Mouse (Mus musculus) right cerebral cortex, adult 18-20 months (tissue): ENCODE data around the gene Hoxd12.
A peak's percentile ranks its signal among the peaks of the same experiment; 100 is the strongest.

Source experiments
- DNase-seq: peaks from one replicate; pipeline ENCODE4 v3.0.0; 2022; ENCODE audit warnings: mixed read lengths

The Hoxd12 gene

DNA sequence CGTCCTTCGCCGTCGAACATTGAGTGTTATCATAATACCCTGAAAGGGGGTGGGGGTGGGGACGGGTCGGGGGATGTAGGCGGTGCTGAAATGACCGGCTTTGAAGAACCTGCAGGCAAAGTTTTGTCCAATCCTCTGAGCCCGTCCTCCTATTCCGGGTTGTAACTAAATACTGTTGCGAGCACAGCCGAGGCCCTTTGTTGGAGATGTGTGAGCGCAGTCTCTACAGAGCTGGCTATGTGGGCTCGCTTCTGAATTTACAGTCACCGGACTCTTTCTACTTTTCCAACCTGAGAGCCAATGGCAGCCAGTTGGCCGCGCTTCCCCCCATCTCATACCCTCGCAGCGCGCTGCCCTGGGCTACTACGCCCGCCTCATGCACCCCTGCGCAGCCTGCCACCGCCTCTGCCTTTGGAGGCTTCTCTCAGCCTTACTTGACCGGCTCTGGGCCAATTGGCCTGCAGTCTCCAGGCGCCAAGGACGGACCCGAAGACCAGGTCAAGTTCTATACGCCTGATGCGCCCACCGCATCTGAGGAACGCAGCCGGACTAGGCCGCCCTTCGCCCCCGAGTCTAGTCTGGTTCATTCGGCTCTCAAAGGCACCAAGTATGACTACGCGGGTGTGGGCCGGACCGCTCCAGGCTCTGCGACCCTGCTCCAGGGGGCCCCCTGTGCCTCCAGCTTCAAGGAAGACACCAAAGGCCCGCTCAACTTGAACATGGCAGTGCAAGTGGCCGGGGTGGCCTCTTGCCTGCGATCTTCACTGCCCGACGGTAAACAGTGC, at the start of gene Hoxd12:
Hoxd12 (plus strand) TSS at position 133 of the 785 bp plus-strand sequence.
- DNase-seq: no peak

DNA sequence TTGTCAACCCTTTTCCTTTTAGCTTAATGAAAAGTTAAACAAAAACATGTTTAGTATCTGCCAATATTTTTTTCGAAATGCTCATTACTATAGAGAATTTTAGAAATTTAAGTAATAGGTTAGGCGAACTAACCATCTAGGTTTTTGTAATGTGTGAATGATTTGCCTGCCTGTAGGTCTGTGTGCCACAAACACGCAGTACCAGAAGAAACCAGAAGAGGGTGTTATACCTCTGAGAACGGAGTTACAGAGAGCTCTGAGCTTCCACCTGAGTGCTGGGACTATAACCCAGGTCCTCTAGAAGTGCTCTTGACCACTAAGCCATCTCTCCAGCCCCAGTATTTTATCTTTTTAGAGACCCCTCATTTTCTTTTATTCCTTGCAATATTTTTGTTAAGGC, 39.4 kb upstream of the Hoxd12 start:
- no peak for DNase-seq

DNA sequence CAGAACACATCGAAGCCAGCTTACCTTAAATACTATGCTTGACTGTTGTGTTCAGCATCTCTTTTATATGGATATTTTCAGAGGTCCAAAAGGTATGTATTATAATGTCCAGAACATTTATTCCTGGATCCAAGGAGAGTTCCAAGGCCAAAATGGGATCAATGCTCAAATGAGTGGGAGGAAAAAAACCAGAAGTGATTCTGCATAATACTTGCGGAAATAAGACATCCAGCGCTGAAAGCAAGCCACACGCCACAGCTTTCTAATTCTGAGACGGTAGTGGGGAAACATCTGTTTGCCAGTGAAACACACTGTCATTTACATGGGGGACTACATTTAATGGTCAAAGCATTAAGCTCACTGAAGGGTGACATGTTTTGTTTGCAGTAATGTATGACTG, 32.4 kb upstream of the Hoxd12 start:
- no peak for DNase-seq

DNA sequence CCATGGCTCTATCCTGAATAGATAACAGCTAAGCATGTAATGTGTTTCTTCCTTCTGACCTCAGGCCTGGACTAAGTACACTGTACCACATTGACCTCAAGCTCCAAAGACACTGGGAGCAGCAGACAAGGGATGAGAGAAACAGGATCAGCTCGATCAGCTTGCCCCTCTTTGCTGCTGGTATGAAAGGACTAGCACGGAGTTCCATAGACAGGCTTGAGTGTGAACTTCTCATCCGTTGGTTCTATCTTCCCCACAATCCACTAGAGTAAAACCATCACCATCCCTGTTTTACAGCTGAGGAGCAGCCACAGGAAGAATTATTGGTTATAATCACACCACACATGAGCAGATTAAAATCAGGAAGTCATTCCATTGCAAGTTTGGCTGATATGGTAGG, 29.2 kb upstream of the Hoxd12 start:
- no peak for DNase-seq

DNA sequence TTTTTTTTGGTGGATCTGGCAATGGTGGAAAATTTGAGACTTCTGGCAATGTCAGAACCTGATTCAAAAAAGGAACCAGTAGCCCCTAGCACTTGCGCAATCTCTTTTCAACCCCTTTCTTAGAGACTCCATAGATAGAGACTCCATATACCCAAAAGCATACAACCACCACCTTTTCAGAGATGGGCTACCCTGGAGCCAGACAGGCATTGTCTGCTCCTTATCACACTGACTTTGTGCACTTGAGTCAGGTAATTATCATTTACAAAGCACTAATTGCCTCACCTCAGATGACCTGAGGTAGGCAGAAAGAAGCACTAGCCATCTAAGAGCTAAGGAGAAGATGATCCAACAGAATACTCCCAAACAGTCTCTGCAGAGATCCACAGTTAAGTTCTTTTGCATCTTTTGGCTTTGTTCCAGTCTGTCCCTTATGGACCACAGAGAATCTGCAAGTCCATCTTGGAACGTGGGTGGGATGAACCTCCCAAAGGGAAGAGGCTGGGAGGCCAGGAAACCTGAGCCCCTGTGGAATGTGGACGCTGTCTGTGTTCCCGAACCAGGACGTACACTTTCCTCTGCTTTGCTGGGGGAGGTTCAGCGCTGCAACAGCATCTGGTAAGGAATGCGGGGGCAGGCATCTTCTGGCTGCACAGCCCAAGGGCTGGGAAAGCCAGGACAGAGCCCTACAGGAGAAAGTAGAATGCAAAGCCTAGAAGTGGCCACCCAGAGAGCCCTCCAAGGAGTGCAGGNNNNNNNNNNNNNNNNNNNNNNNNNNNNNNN, 27.5 kb upstream of the Hoxd12 start:
- no peak for DNase-seq

DNA sequence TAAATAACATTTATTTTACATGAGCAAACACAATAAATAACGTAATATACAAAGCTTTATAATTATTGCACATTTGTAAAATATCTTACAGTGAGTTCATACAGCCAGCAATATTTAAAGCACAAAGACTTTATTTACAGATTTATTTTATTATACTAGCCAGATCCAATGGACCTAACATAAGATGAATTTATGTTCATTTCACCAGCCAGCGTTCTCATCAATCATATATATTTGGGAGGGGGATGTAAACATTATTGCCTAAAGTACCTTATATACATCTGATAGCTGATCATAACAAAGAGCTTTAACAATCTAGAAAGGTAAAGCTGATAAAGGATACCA, 21.8 kb upstream of the Hoxd12 start:
- DNase-seq: no peak

DNA sequence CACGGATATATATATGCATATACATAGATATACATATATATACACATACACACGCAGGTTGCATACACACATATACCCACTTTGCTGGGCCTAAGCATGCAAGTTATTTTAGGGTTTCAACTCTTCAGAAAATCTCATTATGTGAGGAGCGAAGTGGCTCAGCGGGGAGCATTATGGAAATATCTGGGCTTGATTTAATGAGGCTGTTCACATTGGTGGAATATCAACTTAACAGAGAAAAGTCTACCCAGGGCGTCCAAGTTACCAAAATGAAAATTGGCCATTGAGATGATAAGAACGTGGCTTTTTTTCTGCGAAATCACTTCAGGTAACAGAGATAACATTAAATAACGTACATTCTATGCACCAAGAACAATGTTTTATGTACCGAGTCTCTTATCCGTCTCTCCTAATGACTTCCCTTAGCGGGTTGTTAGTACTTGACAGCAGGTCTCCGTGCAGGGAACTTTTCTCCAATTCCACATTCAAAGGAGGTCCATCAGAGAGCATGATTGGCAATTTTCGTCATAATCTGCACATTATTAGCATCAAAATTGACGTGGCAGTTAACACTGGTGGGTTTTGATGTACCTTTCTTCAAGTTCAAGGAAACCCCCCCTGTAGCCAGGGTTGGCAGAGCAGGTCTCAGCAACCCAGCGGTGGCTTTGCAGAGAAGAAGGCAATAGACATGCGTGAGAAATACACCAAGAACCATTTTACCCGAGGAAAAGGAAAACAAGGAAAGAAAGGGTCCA, 20.9 kb upstream of the Hoxd12 start:
- no peak for DNase-seq

DNA sequence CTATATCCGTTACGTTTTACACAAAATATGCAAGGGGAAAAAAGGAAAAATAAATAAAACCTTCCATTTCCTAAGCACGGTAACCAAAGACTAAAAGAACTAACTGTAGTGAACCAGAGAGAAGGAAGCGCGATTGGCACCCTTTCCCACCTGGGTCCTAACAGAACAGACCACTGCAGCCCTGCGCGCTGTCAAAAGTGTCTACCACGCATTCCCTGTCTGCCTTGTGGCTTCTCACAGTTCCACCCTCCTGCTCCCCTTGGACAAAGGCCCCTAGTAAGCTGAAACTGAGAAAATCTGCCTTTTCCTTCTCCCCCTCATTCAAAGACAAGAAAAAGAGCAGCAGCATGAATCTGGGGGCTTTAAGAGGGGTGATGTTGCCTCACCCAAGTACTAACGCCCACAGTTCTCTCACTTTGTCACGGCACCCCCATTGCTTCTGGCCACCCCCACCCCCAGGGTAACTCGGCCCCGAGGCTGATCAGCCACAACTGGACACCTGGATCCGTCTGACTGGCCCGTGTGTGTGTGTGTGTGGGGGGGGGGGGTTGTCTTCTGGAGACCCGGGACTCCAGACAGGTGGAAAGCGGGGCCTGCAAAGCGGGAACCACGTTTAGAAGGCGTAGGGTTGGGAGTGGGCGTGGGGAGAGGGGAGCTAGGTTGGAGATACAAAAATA, 19.9 kb upstream of the Hoxd12 start:
- no peak for DNase-seq

DNA sequence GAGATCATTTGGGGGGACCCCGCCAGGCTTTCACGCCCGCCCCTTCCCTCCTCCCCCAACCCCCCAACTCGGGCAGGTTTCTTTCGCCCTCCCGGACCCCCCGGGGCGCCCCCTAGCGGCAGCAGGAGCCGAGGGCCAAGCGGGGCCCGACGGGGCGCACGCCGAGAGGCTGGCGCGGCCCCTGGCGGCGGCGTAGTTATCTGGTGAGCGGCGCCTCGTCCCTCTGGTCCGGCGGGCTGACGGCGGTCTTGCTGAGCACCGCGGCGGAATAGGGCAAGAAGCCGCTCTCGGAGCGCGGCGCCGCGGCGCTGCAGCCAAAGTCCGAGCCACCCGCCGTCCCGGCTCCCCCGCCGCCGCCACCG, 19.4 kb upstream of the Hoxd12 start:
- no peak for DNase-seq

DNA sequence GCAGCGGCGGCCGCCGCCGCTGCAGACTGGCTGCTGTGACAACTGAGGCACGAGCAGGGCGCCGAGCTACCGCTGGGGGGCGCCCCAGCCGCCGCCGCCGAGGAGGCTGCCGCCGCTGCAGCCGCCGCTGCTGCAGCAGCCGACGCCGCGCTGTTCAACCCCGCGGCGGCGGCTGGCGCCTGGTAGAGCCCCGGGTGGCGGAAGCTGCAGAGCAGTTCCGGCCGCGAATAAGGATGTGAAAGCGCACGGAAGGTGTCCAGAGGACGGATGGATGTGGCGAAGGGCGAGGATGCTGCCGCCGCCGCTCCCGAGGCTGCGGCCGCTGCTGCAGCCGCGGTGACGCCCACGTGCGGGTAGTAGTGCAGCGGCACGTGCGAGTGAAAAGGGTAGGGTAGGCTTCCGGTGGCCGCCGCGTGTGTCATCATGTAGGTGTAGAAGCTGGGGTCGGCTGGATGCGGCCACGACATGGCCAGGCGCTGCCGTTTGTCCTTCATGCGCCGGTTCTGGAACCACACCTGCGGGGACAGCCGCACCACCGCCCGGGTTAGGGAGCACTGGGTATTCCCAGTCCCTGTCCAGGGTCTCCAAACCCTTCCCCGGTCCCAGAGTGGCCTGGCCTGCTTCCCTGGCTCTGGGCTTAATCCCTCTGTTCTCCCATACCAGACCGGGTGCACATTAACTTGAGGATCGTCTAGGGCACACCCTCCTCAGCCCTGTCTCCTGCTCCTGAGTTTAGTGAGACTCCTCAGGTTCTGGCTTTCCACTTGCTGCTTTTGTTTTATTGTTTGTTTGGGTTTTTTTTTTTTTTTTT, 18.8 kb upstream of the Hoxd12 start:
- DNase-seq: no peak

DNA sequence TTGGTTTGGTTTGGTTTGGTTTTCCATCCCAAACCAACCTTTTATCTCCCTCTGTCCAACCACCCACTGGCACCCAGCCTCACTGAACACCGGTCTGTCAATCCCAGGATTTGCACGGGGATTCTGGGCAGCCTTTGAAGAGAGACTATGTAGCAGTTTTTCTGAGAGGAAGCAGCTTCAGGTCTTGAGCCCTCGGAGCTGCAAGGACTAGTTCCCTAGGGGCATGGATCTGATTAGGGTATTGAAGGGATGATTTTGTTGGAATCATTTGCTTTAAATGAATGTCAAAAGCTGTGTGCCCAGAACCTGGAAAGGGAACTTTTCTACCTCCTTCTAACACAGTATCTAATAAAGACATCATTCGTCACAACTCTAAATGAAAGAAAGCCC, 18.2 kb upstream of the Hoxd12 start:
- no peak for DNase-seq

DNA sequence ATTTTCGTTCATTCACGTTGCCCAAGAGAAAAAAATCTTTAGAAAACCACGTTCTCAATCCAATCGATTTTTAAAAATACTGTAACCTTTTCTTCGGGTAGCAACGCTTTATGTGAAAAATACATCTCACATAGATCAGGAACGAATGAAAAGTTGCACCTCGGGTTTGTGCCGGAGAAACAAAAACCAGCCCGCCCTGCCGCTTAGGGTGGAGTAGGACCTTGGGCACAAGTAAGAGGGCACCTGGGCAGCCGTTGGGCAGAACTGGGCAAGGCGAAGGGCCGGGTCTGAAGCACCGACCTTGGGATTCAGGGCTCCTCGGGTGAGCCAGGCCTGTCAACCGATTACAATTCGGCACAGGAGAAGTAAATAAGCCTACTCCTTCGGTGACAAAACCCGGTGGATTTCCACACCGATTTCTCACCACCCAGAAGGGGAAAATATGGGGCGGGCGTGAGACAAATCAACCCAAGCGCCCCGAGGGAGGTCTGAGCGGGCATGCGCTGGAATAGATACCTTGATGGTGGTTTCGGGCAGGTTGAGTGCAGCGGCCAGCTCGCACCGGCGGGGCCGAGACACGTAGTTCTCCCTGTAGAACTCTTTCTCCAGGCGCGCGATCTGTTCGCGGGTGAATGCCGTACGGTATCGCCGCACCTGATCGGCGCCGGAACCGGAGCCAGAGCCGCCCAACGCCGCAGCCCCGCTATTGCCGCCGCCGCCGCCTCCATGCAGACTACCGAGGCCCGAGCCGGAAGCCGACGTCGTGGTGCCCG, 17.4 kb upstream of the Hoxd12 start:
- DNase-seq: no peak

DNA sequence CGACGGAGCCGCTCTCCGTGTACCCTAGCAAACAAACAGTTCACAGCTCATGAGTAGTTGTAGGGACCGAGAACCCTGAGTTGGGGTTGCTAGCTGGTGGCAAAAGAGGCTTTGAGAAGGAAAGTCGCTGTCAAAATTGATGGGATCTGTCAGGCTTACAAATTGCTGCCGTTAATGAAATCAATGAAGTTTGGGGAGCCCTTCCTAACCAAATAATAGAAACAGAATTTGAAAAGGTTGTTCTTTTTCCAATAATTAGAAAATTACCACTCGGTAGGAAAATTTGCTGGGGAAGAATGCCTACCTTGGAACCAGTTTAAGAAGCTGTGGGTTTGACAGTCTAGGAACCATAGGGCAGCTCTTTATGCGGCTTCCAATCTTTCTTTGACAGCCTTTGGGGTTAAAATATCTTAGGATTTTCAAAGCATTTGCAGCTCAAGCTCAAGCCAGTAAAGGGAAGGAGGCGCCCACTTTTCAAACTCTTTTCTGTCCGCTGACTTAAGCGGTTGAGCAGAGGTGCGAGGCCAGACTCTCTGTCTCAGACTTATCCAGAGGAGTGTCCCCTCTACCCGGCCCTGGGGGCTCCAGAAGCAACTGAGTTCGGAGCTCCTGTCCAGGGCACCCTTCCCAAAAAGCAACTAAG, 16.7 kb upstream of the Hoxd12 start:
- no peak for DNase-seq

DNA sequence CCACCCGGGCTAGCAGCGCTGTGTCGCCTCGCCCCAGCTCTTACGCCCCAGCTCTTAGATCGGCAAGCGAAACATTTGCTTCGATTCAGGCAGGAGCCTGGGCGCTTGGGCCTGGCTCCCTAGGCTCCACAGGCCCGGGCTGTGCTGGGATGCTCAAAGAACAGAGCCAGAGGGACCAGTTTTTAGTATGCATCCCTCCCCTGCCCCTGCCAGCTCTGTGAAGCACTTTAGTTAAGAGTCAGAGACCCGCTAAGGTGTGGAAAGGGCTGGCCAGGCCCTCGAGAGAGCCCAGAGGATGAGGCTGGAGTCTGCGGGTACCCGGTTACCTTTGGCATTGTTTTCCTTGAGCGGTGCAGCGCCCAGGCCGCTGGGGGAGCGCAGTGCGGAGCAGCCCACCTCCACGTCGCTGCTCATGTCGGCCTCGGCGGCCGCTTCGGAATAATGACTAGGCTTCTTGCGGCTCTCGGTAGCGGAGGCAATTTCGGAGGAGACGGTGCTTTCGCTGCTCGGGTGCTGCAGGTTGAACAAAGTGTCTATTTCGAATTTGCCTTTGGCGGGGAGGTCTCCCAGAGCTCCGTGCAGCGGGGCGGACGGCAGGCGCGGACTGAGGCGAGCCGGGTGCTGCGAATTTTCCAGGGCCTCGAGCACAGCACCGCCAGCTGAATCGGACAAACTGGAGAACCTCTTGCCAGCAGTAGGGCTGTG, 16.0 kb upstream of the Hoxd12 start:
- no peak for DNase-seq

DNA sequence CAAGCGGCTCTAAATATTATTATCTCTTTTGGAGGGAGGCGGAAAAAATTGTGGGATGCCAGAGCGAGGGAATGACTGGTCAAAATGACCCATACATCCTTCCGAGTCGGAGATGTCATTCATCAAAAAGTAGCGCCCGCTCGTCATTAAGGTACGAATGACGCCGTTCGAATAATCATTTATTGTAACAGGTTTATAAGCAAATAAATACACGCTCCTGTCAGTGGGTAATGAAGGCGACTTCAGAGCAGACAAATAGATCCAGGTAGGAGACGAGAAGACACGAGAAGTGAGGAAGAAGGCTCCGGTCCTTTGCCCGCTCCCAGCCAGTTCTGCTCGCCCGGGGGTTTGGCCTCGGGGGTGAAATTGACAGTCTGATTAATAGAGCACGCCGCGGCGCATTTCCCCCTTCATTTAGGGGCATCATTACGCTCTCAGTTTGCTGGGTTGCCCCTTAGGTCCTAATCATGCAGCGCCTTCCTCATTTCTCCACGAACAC, 15.3 kb upstream of the Hoxd12 start, which contains the start of gene Evx2:
Evx2 (minus strand) TSS at position 51 of the 499 bp plus-strand sequence.
- DNase-seq: no peak

DNA sequence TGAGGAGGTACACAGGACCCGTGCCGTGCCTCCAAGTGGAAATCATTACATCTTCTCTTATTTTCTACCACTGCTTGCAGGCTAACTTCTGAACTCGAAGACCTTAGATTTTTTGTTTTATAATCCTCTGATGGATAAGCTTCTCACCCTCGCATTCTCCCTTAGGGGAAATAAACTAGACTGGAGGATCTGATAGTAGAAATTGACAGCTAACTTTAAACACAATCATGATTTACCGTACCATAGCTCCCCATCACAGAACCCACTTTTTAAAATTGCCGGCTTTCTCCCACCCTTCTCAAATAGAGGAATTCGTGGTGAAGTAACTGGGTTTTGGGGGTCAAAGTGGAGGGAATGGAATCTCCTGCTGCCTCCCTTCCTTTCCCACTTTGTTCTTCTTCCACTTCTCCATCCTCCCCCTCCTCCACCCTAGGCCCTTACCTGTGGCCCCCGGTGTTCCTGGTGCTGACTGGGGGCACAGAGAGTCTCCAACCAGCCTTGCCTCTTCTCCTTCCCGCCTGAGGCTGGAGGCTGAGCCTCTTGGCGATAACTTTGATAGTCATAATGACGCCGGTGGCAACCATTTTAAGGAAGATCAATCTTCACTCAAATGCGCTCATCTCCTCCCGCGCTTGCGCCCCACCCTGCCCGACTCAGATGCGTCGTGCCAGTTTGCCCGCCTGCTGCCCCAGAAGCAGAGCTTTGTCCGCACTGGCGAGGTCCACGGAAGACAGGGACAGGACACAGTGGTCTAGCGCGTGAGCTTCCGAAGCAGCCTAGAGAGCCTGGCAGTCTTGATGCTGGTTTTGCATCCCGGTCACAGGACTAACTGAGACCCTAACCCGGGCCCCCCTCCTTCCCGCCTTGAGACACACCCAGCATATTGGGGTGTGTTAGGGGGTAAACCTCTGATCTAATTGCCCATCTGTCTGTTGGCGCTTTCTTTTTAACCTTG, 14.1 kb upstream of the Hoxd12 start:
- DNase-seq: no peak

DNA sequence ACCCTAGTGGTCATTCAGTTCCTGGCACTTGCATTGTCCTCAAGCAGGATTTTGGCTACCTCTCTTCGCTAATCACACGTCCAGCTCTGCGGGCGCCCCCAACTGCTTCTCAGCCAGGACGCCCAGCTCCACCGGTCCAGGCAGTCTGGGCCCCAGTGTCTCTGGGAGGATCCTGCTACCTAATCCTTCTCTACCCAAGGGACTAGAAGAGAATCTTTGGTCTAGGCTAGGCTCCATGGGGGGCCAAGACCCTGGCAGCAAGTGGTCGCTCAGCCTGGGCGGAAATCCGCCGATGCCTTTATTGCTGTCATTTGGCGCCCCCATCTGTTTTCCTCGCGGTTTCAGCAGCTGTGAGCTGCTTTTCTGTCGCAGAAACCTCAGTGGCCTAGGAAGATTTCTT, 13.1 kb upstream of the Hoxd12 start:
- no peak for DNase-seq

DNA sequence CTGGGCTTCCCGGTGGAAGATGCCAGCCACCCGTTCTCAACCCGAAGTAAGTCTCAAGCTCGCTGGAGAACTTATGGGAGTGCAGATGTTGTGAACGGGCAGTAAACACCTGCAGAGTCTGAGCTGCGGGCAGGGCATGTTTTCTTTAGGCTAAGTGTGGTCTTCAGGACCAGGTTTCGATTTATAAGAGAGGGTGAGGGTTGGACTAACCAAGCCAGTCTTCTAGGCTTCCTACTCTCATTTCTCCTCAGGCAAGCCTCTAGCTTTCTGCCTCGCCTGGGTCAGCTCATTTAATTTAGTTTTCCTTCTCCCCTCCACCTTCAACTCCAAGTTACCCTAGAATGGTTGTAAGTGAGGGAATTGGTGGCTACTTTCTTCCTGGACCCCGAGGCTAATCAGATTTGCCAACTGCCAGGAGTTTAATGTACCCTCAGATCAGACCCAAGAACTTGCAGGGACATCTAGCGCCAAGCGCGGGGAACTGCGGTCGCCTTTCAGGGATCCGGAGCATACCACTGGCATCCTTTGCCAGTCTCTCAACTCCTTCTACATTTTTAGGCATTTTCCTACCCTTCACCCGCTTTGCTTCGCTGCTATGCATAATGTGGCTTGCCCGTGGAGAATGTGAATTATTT, 11.4 kb upstream of the Hoxd12 start:
- peak; percentile 63 for DNase-seq
